Comparison of ENCODE assay signal across 29 mouse cellular contexts in the genomic region with DNA sequence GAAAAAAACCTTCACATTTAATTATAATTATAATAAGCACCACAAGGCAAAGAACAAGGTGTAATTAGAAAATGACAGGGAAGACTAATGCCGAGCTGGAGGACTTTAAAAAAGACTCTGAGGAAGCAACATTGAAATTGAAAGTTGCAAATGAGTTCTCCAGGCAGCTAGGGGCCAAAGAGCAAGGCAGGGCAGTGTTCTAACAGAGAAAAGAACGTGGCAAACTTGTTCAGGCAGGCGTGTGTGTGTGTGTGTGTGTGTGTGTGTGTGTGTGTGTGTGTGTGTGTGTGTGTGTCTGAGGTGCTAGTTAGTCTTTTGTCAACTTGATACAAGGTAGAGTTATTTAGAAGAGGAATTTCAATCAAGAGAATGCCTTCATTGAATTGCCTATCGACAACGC.
DNase-seq lines count a peak whose midpoint lies in the region; ATAC-seq and TF ChIP-seq lines count a peak whose summit lies in the region.
"Had no signal": no experiment of that assay in that cellular context is flagged by ENCODE, and none has a peak within 500 bp of the region (broad histone marks: within the 10 kb centered on the region; RNA-seq: fewer than 3 reads in every experiment).

No protein-coding gene starts in this region.

- no peak for ATAC-seq in kidney, embryonic 15.5 days (replicated peaks; ENCODE audit: low FRiP score)
- ATAC-seq in intestine, embryonic 16.5 days = peak; percentile 64; the same call in 1 of the 2 replicates
- ATAC-seq: forebrain, embryonic 13.5 days; inflammation-experienced regulatory T-cells, adult 6 months; lung, postnatal 0 days had no signal

- no peak for TF ChIP-seq CTCF in kidney, adult 2 months (conservative IDR thresholded peaks at IDR 0.05; ENCODE audit: insufficient read depth, insufficient read length, low read depth, low read length)

- H3K4me2 ChIP-seq in kidney, embryonic 15.5 days = no peak overlapping the region
- no peak overlapping the region for H3K4me2 ChIP-seq in intestine, embryonic 16.5 days (ENCODE audit: low read depth, low read length)
- H3K4me2 ChIP-seq: embryonic facial prominence, embryonic 15.5 days; forebrain, embryonic 13.5 days; heart, embryonic 12.5 days; hindbrain, embryonic 14.5 days; limb, embryonic 15.5 days; liver, embryonic 13.5 days; neural tube, embryonic 15.5 days; stomach, embryonic 15.5 days had no signal

- no peaks in the 10 kb centered on the region for H3K27me3 ChIP-seq in kidney, adult 2 months (replicated peaks; ENCODE audit: control insufficient read depth, insufficient read depth, low read length)
- no peaks in the 10 kb centered on the region for H3K27me3 ChIP-seq in kidney, embryonic 15.5 days
- no peaks in the 10 kb centered on the region for H3K27me3 ChIP-seq in intestine, embryonic 16.5 days (replicated peaks; ENCODE audit: control insufficient read depth, insufficient read depth, low read length)
- H3K27me3 ChIP-seq: embryonic facial prominence, embryonic 15.5 days; forebrain, embryonic 13.5 days; heart, embryonic 12.5 days; limb, embryonic 15.5 days; liver, embryonic 13.5 days; neural tube, embryonic 15.5 days; stomach, embryonic 15.5 days had no signal

- H3K36me3 ChIP-seq in kidney, adult 2 months (ENCODE audit: control insufficient read depth, insufficient read depth, low read length) = no peaks in the 10 kb centered on the region
- H3K36me3 ChIP-seq in kidney, embryonic 15.5 days = no peaks in the 10 kb centered on the region
- H3K36me3 ChIP-seq in intestine, embryonic 16.5 days (ENCODE audit: control insufficient read depth, insufficient read depth, low read length) = no peaks in the 10 kb centered on the region
- H3K36me3 ChIP-seq: embryonic facial prominence, embryonic 10.5 days; embryonic facial prominence, embryonic 15.5 days; G1E; heart, embryonic 12.5 days; limb, embryonic 10.5 days; limb, embryonic 15.5 days; liver, embryonic 13.5 days; neural tube, embryonic 15.5 days; stomach, embryonic 15.5 days had no signal

- no peak overlapping the region for H3K9ac ChIP-seq in kidney, embryonic 15.5 days
- no peak overlapping the region for H3K9ac ChIP-seq in intestine, embryonic 16.5 days (ENCODE audit: low read depth, low read length)
- H3K9ac ChIP-seq: embryonic facial prominence, embryonic 15.5 days; forebrain, embryonic 13.5 days; heart, embryonic 12.5 days; hindbrain, embryonic 14.5 days; limb, embryonic 15.5 days; liver, embryonic 13.5 days; neural tube, embryonic 15.5 days; stomach, embryonic 15.5 days had no signal

- H3K4me3 ChIP-seq in kidney, adult 2 months (ENCODE audit: insufficient read depth, low read depth, low read length) = no peak overlapping the region
- H3K4me3 ChIP-seq in kidney, embryonic 15.5 days (replicated peaks) = no peak overlapping the region
- no peak overlapping the region for H3K4me3 ChIP-seq in intestine, embryonic 16.5 days (ENCODE audit: low read length)
- H3K4me3 ChIP-seq: embryonic facial prominence, embryonic 10.5 days; embryonic facial prominence, embryonic 15.5 days; forebrain, embryonic 13.5 days; heart, embryonic 12.5 days; limb, embryonic 10.5 days; limb, embryonic 15.5 days; liver, embryonic 13.5 days; neural tube, embryonic 15.5 days; stomach, embryonic 15.5 days had no signal

- no peaks in the 10 kb centered on the region for H3K9me3 ChIP-seq in kidney, embryonic 15.5 days (replicated peaks)
- H3K9me3 ChIP-seq in intestine, embryonic 16.5 days (ENCODE audit: control insufficient read depth, low read length) = no peaks in the 10 kb centered on the region
- H3K9me3 ChIP-seq: embryonic facial prominence, embryonic 10.5 days; embryonic facial prominence, embryonic 15.5 days; forebrain, embryonic 13.5 days; heart, embryonic 12.5 days; limb, embryonic 10.5 days; limb, embryonic 15.5 days; liver, embryonic 13.5 days; neural tube, embryonic 15.5 days; stomach, embryonic 15.5 days had no signal

- 40% methylated on average over 5 of the region's 5 CpGs for WGBS in kidney, adult 2 months
- 65% methylated on average over 5 of the region's 5 CpGs for WGBS in kidney, embryonic 15.5 days
- WGBS in intestine, embryonic 16.5 days = 60% methylated on average over 5 of the region's 5 CpGs

- peak; percentile 72 for DNase-seq in kidney, adult 2 months
- DNase-seq in brain, adult 2 months (ENCODE audit: low read depth, low spot score) = peak; percentile 4
- DNase-seq in lung, postnatal 10 days = no peak
- DNase-seq in layer of hippocampus, adult 9-11 months = no peak
- DNase-seq: adrenal gland, postnatal 25 days; cerebellum, adult 2 months; cerebellum, postnatal 14 days; gastrocnemius, postnatal 25 days; heart, adult 18-20 months; heart, postnatal 4 days; liver, embryonic 13.5 days; lung, adult 18-20 months; midbrain, embryonic 14.5 days; retina, postnatal 1 day; right cerebral cortex, postnatal 14 days had no signal

- TF ChIP-seq POLR2A in kidney, adult 2 months (IDR thresholded peaks at IDR 0.05; ENCODE audit: low read depth, low read length) = no peak

- no peak overlapping the region for H3K27ac ChIP-seq in kidney, adult 2 months (ENCODE audit: insufficient read depth, low read depth, low read length)
- no peak overlapping the region for H3K27ac ChIP-seq in kidney, embryonic 15.5 days
- H3K27ac ChIP-seq in intestine, embryonic 16.5 days (ENCODE audit: low read length) = no peak overlapping the region
- H3K27ac ChIP-seq: embryonic facial prominence, embryonic 10.5 days; embryonic facial prominence, embryonic 15.5 days; forebrain, embryonic 13.5 days; hindbrain, embryonic 14.5 days; limb, embryonic 10.5 days; limb, embryonic 15.5 days; liver, embryonic 13.5 days; neural tube, embryonic 15.5 days; stomach, embryonic 15.5 days had no signal

- peaks cover 7% of the 10 kb centered on the region; the same call in 1 of the 2 replicates for H3K4me1 ChIP-seq in kidney, adult 2 months (ENCODE audit: control insufficient read depth, insufficient read depth, low read length)
- peaks cover 17% of the 10 kb centered on the region for H3K4me1 ChIP-seq in kidney, embryonic 15.5 days
- H3K4me1 ChIP-seq in intestine, embryonic 16.5 days (ENCODE audit: control insufficient read depth, insufficient read depth, low read length) = no peaks in the 10 kb centered on the region
- H3K4me1 ChIP-seq: embryonic facial prominence, embryonic 10.5 days; forebrain, embryonic 13.5 days; limb, embryonic 10.5 days; liver, embryonic 13.5 days; neural tube, embryonic 15.5 days; stomach, embryonic 15.5 days had no signal

Comparison
In these comparisons a context has a peak if more than half of its experiments do, and no peak if none do; other contexts are left out.
1. DNase-seq: peak in kidney, adult 2 months (single experiment) and brain, adult 2 months (single experiment); none in lung, postnatal 10 days (single experiment) and layer of hippocampus, adult 9-11 months (single experiment).